Mouse (Mus musculus): Measurements from ENCODE around the gene Ephx4. TPM values are rescaled to one million over a fixed set of nuclear protein-coding genes. Genes with fewer than 3 reads are reported as not detected.
A peak's percentile ranks its signal among the peaks of the same experiment; 100 is the strongest.

Ephx4 gene
- polyA plus RNA-seq, 2 experiments = 2.4 TPM

DNA sequence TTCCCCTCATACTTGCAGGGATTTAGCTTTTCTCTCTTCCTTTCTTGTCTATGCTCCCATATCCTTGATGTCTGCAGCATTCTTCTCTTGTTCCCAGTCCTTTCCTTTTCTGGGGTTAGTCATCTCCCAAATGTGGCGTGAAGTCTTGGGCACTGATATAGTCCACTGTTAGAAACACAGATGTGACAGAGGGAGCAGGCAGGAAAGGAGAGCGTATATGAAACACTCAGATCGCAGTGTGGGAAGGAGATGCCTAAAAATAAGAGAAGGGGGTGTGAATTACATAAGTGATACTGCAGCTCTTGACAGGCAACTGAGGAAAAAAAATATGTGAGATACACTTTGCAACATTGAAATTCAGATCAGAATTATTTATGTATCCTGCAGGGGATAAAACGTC is 2.8 kb downstream of the Ephx4 start:
- Histone ChIP-seq H3K4me3 (replicated peaks; ENCODE audit: low read length) (no peak overlapping the region), H3K36me3 (ENCODE audit: control insufficient read depth, insufficient read depth, low read length) (no peaks in the 10 kb centered on the region), H3K27ac (replicated peaks; ENCODE audit: low read depth, low read length) (no peak overlapping the region), H3K9me3 (ENCODE audit: control insufficient read depth, low read length) (no peaks in the 10 kb centered on the region), H3K4me1 (ENCODE audit: control insufficient read depth, insufficient read depth, low read length) (no peaks in the 10 kb centered on the region), H3K9ac (ENCODE audit: low read depth, low read length, severe bottlenecking) (no peak overlapping the region), H3K4me2 (replicated peaks; ENCODE audit: low read depth, low read length, severe bottlenecking) (no peak overlapping the region), H3K27me3 (ENCODE audit: control insufficient read depth, insufficient read depth, low read length) (peaks cover 24% of the 10 kb centered on the region)
- ATAC-seq (ENCODE audit: low FRiP score, low read depth) (no peak), DNase-seq (ENCODE audit: low spot score) (no peak)
- no peak for TF ChIP-seq POLR2A (IDR thresholded peaks at IDR 0.05; ENCODE audit: borderline replicate concordance, extremely low read depth, insufficient read depth, insufficient read length)
- WGBS = 82% methylated on average over 4 of the region's 4 CpGs

DNA sequence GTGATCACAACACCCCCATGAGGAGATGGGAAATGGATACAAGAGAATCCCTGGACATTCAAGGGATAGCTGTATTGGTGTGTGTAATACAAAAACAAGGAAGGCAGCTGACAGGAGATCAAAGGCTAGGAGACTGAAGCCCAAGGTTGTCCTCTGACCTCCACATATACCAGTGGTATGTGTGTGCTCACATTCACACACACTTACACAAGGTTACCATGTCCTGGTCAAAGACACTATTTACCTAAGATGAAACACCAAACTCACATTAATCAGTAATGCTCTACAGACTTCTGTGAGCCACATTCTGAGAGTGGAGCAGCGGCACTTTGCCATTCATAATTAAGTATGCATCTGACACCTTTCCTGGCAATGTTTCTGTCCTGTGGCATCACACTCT is 7.8 kb downstream of the Ephx4 start:
- DNase-seq (ENCODE audit: low spot score) = no peak
- Histone ChIP-seq H3K9ac (ENCODE audit: low read depth, low read length, severe bottlenecking) (no peak overlapping the region), H3K4me2 (replicated peaks; ENCODE audit: low read depth, low read length, severe bottlenecking) (no peak overlapping the region), H3K9me3 (ENCODE audit: control insufficient read depth, low read length) (no peaks in the 10 kb centered on the region), H3K4me1 (ENCODE audit: control insufficient read depth, insufficient read depth, low read length) (0 out of 2 replicates have a peak, but pooled peaks cover 4% of the 10 kb centered on the region), H3K36me3 (ENCODE audit: control insufficient read depth, insufficient read depth, low read length) (no peaks in the 10 kb centered on the region), H3K4me3 (replicated peaks; ENCODE audit: low read length) (no peak overlapping the region), H3K27me3 (ENCODE audit: control insufficient read depth, insufficient read depth, low read length) (0 out of 2 replicates have a peak, but pooled peaks cover under 1% of the 10 kb centered on the region), H3K27ac (replicated peaks; ENCODE audit: low read depth, low read length) (no peak overlapping the region)
- WGBS = 82% methylated on average over 1 of the region's 1 CpGs
- TF ChIP-seq POLR2A (IDR thresholded peaks at IDR 0.05; ENCODE audit: borderline replicate concordance, extremely low read depth, insufficient read depth, insufficient read length) = no peak
- no peak for ATAC-seq (ENCODE audit: low FRiP score, low read depth)

DNA sequence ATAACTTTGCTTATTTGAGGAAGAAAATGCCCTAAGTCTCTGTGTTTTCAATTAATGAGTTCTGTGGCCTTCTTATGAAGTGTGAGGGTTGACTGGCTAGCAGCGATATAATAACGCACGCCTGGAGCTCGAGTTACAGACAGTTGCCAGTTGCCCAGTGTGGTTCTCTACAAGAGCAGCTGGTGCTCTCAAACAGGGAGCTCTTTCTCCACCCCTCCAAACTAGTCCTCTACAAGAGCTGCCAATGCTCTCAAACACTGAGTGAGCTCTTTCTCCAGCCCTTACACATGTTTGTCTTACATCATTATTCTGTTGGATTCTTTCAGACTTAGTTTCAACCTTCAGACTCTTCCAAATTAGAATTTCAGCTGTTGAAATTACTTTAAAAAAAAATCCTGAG is 8.8 kb downstream of the Ephx4 start:
- ATAC-seq (ENCODE audit: low FRiP score, low read depth) = peak; percentile 80
- Histone ChIP-seq H3K27ac (replicated peaks; ENCODE audit: low read depth, low read length) (no peak overlapping the region), H3K4me1 (ENCODE audit: control insufficient read depth, insufficient read depth, low read length) (0 out of 2 replicates have a peak, but pooled peaks cover 4% of the 10 kb centered on the region), H3K36me3 (ENCODE audit: control insufficient read depth, insufficient read depth, low read length) (no peaks in the 10 kb centered on the region), H3K4me3 (replicated peaks; ENCODE audit: low read length) (no peak overlapping the region), H3K27me3 (ENCODE audit: control insufficient read depth, insufficient read depth, low read length) (no peaks in the 10 kb centered on the region), H3K4me2 (replicated peaks; ENCODE audit: low read depth, low read length, severe bottlenecking) (no peak overlapping the region), H3K9me3 (ENCODE audit: control insufficient read depth, low read length) (no peaks in the 10 kb centered on the region), H3K9ac (ENCODE audit: low read depth, low read length, severe bottlenecking) (no peak overlapping the region)
- TF ChIP-seq POLR2A (IDR thresholded peaks at IDR 0.05; ENCODE audit: borderline replicate concordance, extremely low read depth, insufficient read depth, insufficient read length) = no peak
- WGBS = 12% methylated on average over 4 of the region's 4 CpGs
- peak; percentile 52 for DNase-seq (ENCODE audit: low spot score)

DNA sequence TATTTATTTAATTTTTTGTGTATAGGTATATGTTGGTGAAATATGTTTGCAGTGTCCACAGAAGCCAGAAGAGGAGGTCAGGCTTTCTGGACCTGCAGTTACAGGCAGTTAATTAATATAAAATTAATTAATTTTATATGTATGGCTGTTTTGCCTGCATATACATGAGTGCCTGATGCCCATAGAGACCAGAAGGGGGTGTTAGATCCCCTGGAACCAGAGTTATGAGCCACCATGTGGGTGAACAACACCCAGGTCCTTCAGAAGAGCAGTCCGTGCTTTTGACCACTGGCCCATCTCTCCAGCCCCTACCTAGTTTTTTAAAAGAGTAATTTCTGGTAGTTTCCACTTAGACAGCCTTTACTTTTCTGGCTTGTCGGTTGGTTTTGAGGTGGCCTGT is 9.7 kb downstream of the Ephx4 start:
- no peak for TF ChIP-seq POLR2A (IDR thresholded peaks at IDR 0.05; ENCODE audit: borderline replicate concordance, extremely low read depth, insufficient read depth, insufficient read length)
- no peak overlapping the region for H3K27ac ChIP-seq (replicated peaks; ENCODE audit: low read depth, low read length)
- no peak for DNase-seq (ENCODE audit: low spot score)
- ATAC-seq (ENCODE audit: low FRiP score, low read depth) = no peak
- 0 out of 2 replicates have a peak, but pooled peaks cover 4% of the 10 kb centered on the region for H3K4me1 ChIP-seq (ENCODE audit: control insufficient read depth, insufficient read depth, low read length)
- 85% methylated on average over 2 of the region's 2 CpGs for WGBS
- no peak overlapping the region for H3K4me3 ChIP-seq (replicated peaks; ENCODE audit: low read length)
- H3K4me2 ChIP-seq (replicated peaks; ENCODE audit: low read depth, low read length, severe bottlenecking) = no peak overlapping the region
- H3K9me3 ChIP-seq (ENCODE audit: control insufficient read depth, low read length) = no peaks in the 10 kb centered on the region
- no peak overlapping the region for H3K9ac ChIP-seq (ENCODE audit: low read depth, low read length, severe bottlenecking)
- no peaks in the 10 kb centered on the region for H3K27me3 ChIP-seq (ENCODE audit: control insufficient read depth, insufficient read depth, low read length)
- no peaks in the 10 kb centered on the region for H3K36me3 ChIP-seq (ENCODE audit: control insufficient read depth, insufficient read depth, low read length)

DNA sequence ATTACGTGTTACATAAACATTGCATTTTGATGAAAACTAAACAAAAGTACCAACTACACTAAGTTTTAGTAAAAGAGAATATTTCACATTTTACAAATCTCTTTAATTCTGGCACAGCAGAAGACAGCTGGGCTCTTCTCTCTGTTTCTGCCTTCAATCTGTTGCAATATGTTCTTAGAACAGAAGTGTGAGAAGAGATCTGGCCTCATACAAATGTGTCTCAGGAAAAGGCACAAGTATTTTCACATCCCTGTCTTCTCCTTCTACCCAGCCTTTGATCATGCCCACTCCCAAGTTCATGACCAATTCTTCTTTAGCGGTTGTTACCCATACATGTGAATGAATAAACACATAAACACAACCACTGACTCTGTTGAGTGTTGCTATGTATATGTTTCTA is 12.6 kb downstream of the Ephx4 start:
- Histone ChIP-seq H3K9ac (ENCODE audit: low read depth, low read length, severe bottlenecking) (no peak overlapping the region), H3K9me3 (ENCODE audit: control insufficient read depth, low read length) (no peaks in the 10 kb centered on the region), H3K4me1 (ENCODE audit: control insufficient read depth, insufficient read depth, low read length) (0 out of 2 replicates have a peak, but pooled peaks cover 4% of the 10 kb centered on the region), H3K27me3 (ENCODE audit: control insufficient read depth, insufficient read depth, low read length) (no peaks in the 10 kb centered on the region), H3K4me2 (replicated peaks; ENCODE audit: low read depth, low read length, severe bottlenecking) (no peak overlapping the region), H3K27ac (replicated peaks; ENCODE audit: low read depth, low read length) (no peak overlapping the region), H3K36me3 (ENCODE audit: control insufficient read depth, insufficient read depth, low read length) (no peaks in the 10 kb centered on the region), H3K4me3 (replicated peaks; ENCODE audit: low read length) (no peak overlapping the region)
- 92% methylated on average over 2 of the region's 2 CpGs for WGBS
- DNase-seq (ENCODE audit: low spot score) (no peak), ATAC-seq (ENCODE audit: low FRiP score, low read depth) (no peak)
- TF ChIP-seq POLR2A (IDR thresholded peaks at IDR 0.05; ENCODE audit: borderline replicate concordance, extremely low read depth, insufficient read depth, insufficient read length) = no peak

DNA sequence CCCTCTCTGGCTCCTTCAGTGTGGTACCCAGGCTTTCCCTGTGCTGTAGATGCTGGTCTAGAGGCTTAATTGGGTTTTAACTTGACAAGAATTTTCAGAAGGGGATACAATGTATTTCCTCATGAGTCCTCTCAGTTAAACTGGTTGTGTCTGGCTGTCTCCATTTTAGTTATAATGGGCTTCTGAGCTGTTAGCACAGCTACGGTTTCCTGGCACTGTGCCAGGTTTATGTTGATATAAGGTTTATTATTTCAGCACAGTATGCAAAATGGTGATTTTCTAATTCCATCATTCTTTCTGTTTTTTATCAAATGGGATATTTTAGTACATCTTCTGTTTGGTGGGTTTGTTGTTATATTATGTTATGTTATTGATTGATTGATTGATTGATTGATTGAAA is 19.1 kb downstream of the Ephx4 start:
- DNase-seq (ENCODE audit: low spot score) = peak; percentile 23
- Histone ChIP-seq H3K9me3 (ENCODE audit: control insufficient read depth, low read length) (no peaks in the 10 kb centered on the region), H3K4me3 (replicated peaks; ENCODE audit: low read length) (no peak overlapping the region), H3K27me3 (ENCODE audit: control insufficient read depth, insufficient read depth, low read length) (no peaks in the 10 kb centered on the region), H3K27ac (replicated peaks; ENCODE audit: low read depth, low read length) (no peak overlapping the region), H3K4me2 (replicated peaks; ENCODE audit: low read depth, low read length, severe bottlenecking) (no peak overlapping the region), H3K9ac (ENCODE audit: low read depth, low read length, severe bottlenecking) (no peak overlapping the region), H3K4me1 (ENCODE audit: control insufficient read depth, insufficient read depth, low read length) (no peaks in the 10 kb centered on the region), H3K36me3 (ENCODE audit: control insufficient read depth, insufficient read depth, low read length) (no peaks in the 10 kb centered on the region)
- ATAC-seq (ENCODE audit: low FRiP score, low read depth) = no peak
- WGBS = 35% methylated on average over 1 of the region's 1 CpGs
- TF ChIP-seq POLR2A (IDR thresholded peaks at IDR 0.05; ENCODE audit: borderline replicate concordance, extremely low read depth, insufficient read depth, insufficient read length) = no peak

Data from limb, embryonic 14.5 days (tissue).